Mouse (Mus musculus) urinary bladder, adult 2 months (tissue): ENCODE results near the gene Zfp511. TPM values are rescaled to one million over a fixed set of nuclear protein-coding genes. Genes with fewer than 3 reads are reported as not detected.

Experiments used
- DNase-seq: peaks from one replicate; pipeline ENCODE4 v3.0.0; 2022; ENCODE audit warnings: low spot score
- polyA plus RNA-seq: library from polyadenylated mRNA; depleted of rRNA; stranded (reverse); fragments of >200 nt; gene quantifications from 2 replicates; pipeline ENCODE4 v1.2.3, GENCODE M21; 2012; rRNA removed

The Zfp511 gene
- polyA plus RNA-seq = 72.4 and 98.7 TPM in 2 replicates

DNA sequence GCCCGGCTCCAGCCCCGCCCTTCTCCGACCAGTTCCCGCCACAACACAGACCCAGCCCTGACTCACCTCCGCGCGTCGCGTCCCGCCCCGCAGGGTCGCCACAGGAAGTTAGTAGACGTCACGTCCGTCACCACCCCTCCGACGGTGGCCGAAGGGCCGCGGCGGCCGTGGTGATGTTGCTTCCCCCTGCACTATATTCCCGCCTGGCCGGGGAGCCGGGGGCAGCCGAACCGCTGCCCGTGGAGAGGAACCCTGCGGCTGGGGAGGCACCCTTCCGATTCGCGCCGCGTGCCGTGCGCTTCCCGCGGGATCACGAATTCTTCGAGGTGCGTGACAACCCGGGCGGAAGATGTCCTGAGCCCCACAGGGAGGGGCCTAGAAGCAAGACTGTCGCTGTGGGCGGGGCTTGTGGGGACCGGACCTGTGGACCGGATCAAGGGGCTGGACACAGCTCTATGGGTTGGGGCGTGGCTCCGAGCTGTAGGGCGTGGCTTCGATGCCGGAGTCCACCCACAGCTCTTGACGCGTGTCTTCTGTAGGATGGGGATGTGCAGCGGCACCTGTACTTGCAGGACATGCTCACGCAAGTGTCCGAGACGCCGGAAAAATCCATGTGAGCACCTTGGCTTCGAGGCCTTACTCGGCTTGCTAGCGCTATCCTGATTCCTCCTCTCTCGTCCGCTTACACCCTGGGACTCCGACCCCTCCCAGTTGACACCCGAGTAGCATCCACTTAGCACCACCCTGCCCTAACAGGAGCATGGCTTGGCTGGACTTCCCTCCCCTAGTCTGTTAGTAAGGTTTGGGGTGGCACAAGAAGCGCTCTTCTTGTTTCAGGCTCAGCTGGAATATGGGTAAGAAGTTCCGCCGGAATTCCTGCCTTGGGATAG is at the start of gene Zfp511, which contains the start of gene Tubgcp2:
TSS of gene Zfp511 (plus strand) at position 111 of the 890 bp plus-strand sequence.
TSS of gene Tubgcp2 (minus strand) at position 389 of the 890 bp plus-strand sequence.
- peak; percentile 90 for DNase-seq

GRCm38 (mm10) chr7:139988272-139988671 is 47.9 kb upstream of the Zfp511 start:
- no peak for DNase-seq

GRCm38 (mm10) chr7:139990864-139991394 is 45.3 kb upstream of the Zfp511 start:
- DNase-seq = no peak

DNA sequence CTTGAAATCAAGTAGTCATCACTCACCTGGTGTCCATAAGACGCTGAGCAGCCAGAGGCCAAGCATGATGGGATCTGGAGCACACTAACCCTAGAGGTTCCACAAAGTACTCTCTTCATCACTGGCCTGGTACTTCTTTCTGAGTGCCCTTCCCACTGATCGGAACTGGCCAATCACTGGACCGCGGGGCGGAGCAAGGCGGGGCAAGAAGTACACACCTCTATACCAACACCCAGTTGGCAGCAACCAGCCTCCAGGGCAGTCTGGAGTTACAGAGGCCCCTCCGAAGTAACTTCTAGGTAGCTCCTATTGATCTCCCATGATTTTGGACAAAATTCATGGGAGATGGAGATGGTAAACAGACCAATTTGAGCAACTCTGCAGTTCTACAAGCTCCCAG is 43.8 kb upstream of the Zfp511 start, which contains the start of gene Adam8:
TSS of gene Adam8 (minus strand) at position 157 of the 400 bp plus-strand sequence.
- DNase-seq = no peak

GRCm38 (mm10) chr7:139993532-139993931 is 42.7 kb upstream of the Zfp511 start:
- no peak for DNase-seq

GRCm38 (mm10) chr7:139994202-139994601 is 42.0 kb upstream of the Zfp511 start:
- no peak for DNase-seq

- no peak for DNase-seq
Measured at GRCm38 (mm10) chr7:139994676-139995075, 41.5 kb upstream of the Zfp511 start.

- DNase-seq = peak; percentile 15
Measured at GRCm38 (mm10) chr7:139998691-139999350, 37.4 kb upstream of the Zfp511 start.

- peak; percentile 27 for DNase-seq
Measured at GRCm38 (mm10) chr7:140001086-140001740, 35.0 kb upstream of the Zfp511 start.

- no peak for DNase-seq
Measured at GRCm38 (mm10) chr7:140004666-140005065, 31.5 kb upstream of the Zfp511 start.

DNA sequence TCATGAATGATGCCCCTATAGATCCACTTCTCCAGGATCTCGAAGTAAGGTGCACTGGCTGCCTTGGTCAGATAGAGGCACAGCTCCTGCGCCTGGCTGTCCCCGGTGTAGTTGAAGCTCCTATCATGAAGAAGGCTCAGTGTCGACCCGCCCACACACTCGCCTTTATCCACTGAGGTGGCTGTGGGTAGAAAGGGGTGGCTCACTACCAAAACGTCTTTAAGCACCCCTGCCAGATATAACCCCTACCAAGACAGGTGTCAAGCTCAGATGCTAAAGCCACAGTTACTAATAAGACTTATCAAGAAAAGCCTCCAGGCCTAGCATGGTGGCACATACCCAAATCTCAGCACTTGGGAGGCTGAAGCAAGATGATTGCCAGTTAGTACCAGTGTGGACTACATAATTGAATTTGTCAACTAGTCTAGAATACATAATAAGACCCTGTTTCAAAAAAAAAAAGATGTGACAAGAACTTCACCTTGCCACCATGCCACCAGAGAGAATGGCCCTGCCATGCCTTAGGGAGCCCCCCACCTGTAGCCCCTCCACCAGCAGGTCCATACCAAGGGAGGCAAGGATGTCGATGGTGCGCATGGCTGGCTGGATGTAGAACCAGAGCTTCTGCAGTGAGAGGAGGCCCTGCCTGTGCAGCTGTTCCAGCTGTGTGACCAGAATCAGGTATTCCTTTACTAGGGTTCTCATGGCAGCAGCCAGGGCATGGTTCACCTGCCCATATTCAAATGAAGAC is 29.2 kb upstream of the Zfp511 start:
- DNase-seq = no peak

GRCm38 (mm10) chr7:140007781-140008180 is 28.4 kb upstream of the Zfp511 start:
- DNase-seq = no peak

DNA sequence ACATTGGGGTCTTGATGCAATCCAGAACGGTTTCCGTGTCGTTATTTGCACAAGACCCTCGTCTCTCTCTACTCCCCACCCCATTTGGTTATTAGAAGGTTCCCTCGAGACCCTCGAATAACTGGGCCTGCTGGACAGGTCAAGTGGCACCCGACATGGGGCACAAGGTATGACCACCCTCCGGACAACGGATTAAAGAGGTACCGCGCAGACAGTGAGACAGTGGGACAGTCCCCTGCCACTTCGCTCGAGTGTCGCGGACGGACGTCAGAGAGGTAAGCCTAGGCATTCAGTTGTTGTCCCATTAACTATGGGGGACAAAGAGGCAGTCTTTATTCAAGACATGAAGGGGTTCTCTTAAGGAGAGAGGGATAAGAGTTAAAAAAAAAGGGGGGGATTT is 24.9 kb upstream of the Zfp511 start:
- no peak for DNase-seq

DNA sequence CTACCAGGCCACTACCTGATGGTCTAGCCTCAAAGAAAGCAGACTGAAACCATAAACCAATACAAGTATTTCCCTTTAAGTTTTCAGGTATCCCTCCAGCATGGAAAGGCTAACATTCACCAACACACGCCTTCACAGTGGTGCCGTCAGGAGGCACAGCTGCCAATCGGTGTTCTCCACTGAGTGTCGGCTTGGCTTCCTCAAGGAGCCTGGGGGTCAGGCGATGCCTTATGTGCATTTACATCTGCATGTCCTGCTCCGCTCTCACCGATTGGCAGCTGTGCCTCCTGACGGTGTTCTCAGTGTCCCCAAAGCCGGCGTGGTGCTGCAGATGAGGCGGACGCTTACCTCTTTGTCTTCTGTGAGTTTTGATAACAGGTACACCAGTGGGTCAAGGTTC is 4.4 kb upstream of the Zfp511 start:
- no peak for DNase-seq

DNA sequence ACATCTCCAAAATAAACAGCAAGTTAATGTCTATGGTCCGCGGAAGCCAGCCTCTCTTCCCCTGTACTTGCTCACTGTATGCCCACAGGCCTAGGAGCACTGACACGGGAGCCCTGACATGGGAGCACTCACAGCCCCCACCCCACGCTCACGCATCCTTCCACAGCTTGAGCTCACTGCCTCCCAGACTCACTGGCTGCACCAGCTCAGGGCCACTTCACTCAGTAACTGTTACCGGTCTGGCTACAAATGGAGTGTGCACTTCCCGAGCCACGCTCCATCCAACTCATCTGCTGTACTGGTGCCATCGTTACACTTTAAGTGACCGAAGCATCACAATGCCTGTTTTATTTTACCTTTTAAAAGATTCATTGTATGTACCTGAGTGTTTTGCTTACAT is 3.8 kb upstream of the Zfp511 start:
- DNase-seq = no peak

DNA sequence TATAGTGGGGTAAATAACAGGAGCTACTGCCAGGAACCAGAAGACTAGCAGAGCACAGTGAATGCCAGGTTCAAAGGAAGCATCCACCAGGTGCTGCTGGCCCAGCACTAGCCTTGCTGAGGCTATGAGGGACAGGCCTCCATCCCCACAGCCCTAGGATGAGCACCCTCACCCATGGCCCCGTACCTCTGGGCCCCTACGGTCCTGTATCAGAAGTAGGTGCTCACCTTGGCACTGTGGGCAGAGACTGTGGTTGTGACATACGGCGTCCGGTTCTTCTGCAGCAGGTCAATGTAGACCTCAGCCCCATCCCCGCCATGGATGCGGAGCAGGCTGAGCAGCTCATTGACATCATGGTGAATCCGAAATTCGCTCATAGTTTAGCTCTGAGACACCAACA is 2.8 kb upstream of the Zfp511 start:
- DNase-seq = no peak

DNA sequence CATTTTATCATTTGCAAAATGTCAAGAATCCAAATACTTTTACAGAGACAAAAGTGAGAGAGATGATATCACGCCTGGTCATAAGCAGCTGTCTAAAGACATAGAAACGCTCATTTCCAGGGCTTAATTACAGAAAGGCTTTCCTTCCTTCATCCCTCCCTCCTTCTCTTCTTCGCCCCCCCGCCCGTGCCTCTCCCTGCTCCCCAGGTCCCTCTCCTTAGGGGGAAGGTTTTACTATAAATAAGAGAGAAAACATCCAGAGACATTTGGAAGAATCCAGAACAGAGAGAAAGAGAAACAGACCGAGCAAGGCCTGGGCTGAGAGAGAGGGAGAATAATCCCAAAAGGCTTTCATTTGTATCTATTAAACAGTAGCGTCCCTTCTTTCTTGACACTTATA is 735 bp upstream of the Zfp511 start:
- DNase-seq = no peak

DNA sequence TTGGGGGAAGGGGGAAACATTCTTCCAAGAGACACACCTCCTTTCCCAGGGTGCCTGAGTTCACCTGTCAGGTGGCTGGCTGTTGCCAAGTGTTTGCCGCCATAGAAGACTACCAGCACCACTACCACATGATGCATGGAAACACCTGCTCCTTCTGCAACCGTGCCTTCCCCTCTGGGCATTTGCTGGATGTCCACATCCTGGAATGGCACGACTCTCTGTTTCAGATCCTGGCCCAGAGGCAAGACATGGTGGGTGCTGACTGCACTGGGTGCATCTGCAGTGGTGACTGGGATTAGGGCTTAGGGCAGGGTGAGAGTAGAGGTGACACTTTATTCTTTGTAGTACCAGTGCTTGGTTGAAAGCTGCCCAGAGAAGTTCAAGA is 972 bp downstream of the Zfp511 start:
- DNase-seq = no peak

DNA sequence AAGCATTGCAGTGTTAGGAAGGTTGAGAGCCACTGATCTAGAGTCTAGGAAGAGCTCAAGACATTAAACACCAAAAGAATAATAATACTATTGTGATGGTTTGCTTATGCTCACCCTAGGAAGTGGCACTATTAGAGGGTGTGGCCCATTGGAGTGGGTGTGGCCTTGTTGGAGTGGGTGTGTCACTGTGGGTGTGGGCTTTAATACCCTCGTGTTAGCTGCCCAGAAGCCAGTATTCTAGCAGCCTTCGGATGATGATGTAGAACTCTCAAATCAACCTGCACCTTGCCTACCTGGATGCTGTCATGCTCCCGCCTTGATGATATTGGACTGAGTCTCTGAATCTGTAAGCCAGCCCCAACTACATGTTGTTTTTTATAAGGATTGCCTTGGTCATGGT is 6.5 kb downstream of the Zfp511 start:
- no peak for DNase-seq

DNA sequence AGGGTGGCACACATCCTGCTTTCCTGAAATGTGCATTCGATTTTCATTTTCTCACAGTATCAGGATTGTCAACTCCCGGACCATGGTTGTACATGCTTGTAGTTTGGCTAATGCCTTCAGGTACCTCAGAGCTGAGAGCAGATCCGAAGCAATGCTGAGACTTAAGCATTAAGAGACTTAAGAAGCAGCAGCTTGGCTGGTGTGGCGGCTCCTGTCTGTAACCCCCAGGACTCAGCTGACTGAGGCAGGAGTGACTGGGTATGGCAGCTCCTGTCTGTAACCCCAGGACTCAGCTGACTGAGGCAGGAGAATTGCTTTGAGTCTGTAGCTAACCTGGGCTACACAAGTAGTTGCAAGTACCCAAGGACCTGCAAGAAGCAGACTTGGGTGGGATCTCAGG is 9.4 kb downstream of the Zfp511 start:
- no peak for DNase-seq

DNA sequence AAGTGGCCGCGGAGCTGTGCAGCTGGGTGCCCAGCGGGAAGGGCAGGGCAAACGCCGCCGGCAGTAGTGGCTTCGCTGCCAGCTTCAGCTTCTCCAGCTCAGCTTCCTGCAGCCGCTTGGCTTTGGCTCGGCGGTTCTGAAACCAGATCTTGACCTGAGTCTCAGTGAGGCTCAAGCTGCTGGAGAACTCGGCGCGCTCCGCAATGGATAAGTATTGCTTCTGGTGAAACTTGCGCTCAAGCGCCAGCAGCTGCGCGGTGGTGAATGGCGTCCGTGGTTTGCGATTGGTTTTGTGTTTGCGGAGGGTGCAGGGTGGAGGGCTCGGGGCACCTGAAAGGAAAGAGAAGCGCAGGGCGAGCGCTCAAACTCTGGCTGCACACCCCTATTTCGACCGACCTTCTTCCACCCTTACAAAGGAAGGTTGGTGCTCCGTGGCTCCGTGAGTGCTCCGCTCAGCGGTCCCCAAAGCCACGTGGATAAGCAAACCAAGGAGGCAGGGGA is 11.7 kb downstream of the Zfp511 start:
- no peak for DNase-seq
